ENCODE assay signal across 8 mouse cellular contexts in the genomic region with DNA sequence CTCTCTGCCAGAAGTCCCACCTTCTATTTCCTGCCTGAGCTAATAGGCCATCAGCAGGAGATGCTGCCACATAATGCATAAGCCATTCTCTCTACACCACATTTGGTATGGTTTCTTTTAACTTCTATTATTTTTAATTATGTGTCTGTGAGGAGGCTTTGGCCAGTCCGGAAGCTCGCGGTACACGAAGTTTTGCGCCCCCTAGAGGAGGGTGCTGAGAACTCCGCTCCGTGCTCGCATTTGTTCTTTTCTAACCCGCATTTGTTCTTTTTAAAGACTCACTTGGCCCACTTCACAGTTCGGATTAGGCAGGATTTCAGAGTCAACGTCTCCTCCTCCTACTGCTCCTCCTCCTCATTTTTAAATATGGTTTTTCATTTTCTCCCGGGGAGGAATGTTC. TPM values are rescaled to one million over a fixed set of nuclear protein-coding genes. Genes with fewer than 3 reads are reported as not detected.
DNase-seq lines count a peak whose midpoint lies in the region; ATAC-seq and TF ChIP-seq lines count a peak whose summit lies in the region.

No protein-coding gene starts in this region.

- 18% methylated on average over 12 of the region's 12 CpGs for WGBS in forebrain, embryonic 14.5 days
- WGBS in limb, embryonic 12.5 days, result 35% methylated on average over 12 of the region's 12 CpGs
- 19% methylated on average over 12 of the region's 12 CpGs for WGBS in midbrain, embryonic 16.5 days

- H3K9ac ChIP-seq in forebrain, embryonic 14.5 days (ENCODE audit: low read length), result no peak overlapping the region
- no peak overlapping the region for H3K9ac ChIP-seq in limb, embryonic 12.5 days (replicated peaks)
- no peak overlapping the region for H3K9ac ChIP-seq in midbrain, embryonic 16.5 days (ENCODE audit: low read depth, low read length)

- H3K4me1 ChIP-seq in forebrain, embryonic 14.5 days (ENCODE audit: control insufficient read depth, insufficient read depth, low read length), result peaks cover 6% of the 10 kb centered on the region; the same call in 1 of the 2 replicates
- peaks cover 20% of the 10 kb centered on the region for H3K4me1 ChIP-seq in limb, embryonic 12.5 days (replicated peaks)
- peaks cover 13% of the 10 kb centered on the region for H3K4me1 ChIP-seq in midbrain, embryonic 16.5 days (ENCODE audit: control insufficient read depth, insufficient read depth, low read length)

- no peaks in the 10 kb centered on the region for H3K9me3 ChIP-seq in forebrain, embryonic 14.5 days (replicated peaks; ENCODE audit: control insufficient read depth, low read length)
- H3K9me3 ChIP-seq in limb, embryonic 12.5 days, result peaks cover 5% of the 10 kb centered on the region; the same call in 1 of the 2 replicates
- 0 out of 2 replicates have a peak, but pooled peaks cover 4% of the 10 kb centered on the region for H3K9me3 ChIP-seq in midbrain, embryonic 16.5 days (replicated peaks; ENCODE audit: control insufficient read depth, low read length, poor library complexity, severe bottlenecking)

- ATAC-seq in forebrain, embryonic 14.5 days, result peak; percentile 62
- no peak for ATAC-seq in limb, embryonic 12.5 days (ENCODE audit: insufficient number of reproducible peaks, insufficient read depth, low FRiP score, low TSS enrichment, low read depth)
- ATAC-seq in midbrain, embryonic 16.5 days, result no peak

- peak; percentile 53 for TF ChIP-seq CTCF in gastrocnemius, adult 2 months (IDR thresholded peaks at IDR 0.05)

- H3K4me3 ChIP-seq in gastrocnemius, adult 2 months, result peak overlapping the region; percentile 14; the same call in 1 of the 2 replicates
- H3K4me3 ChIP-seq in forebrain, embryonic 14.5 days (ENCODE audit: low read depth, low read length), result no peak overlapping the region
- no peak overlapping the region for H3K4me3 ChIP-seq in limb, embryonic 12.5 days (replicated peaks)
- H3K4me3 ChIP-seq in midbrain, embryonic 16.5 days (ENCODE audit: low read depth, low read length), result 0 out of 2 replicates have a peak overlapping the region, but pooled peaks have one; percentile 1

- peak; percentile 38 for DNase-seq in gastrocnemius, adult 2 months
- no peak for DNase-seq in gastrocnemius, adult 8-10 months (ENCODE audit: low spot score in 2 of 2)
- DNase-seq in R1 (ENCODE audit: low read depth, low spot score), result peak; percentile 70
- DNase-seq in forebrain, embryonic 14.5 days (ENCODE audit: low spot score), result peak; percentile 59
- peak; percentile 10 for DNase-seq in kidney, adult 9 months
- DNase-seq in c-Kit-positive CD71-positive TER-119-positive erythroid progenitor cells, embryonic 14.5 days (ENCODE audit: low spot score), result no peak

- H3K27me3 ChIP-seq in forebrain, embryonic 14.5 days (replicated peaks; ENCODE audit: control insufficient read depth, insufficient read depth, low read length), result no peaks in the 10 kb centered on the region
- H3K27me3 ChIP-seq in limb, embryonic 12.5 days, result no peaks in the 10 kb centered on the region
- H3K27me3 ChIP-seq in midbrain, embryonic 16.5 days (ENCODE audit: control insufficient read depth, insufficient read depth, low read depth, low read length), result no peaks in the 10 kb centered on the region

- no peak overlapping the region for H3K27ac ChIP-seq in gastrocnemius, adult 2 months
- H3K27ac ChIP-seq in forebrain, embryonic 14.5 days (ENCODE audit: low read depth, low read length), result no peak overlapping the region; the same call in 1 of the 2 replicates
- H3K27ac ChIP-seq in limb, embryonic 12.5 days, result no peak overlapping the region
- peak overlapping the region; percentile 78; the same call in 1 of the 2 replicates for H3K27ac ChIP-seq in midbrain, embryonic 16.5 days (ENCODE audit: low read length)

- H3K4me2 ChIP-seq in forebrain, embryonic 14.5 days (ENCODE audit: low read length), result peak overlapping the region; percentile 37
- peak overlapping the region; percentile 37; the same call in 1 of the 2 replicates for H3K4me2 ChIP-seq in limb, embryonic 12.5 days
- H3K4me2 ChIP-seq in midbrain, embryonic 16.5 days (ENCODE audit: low read length), result peak overlapping the region; percentile 48; the same call in 1 of the 2 replicates

- H3K36me3 ChIP-seq in forebrain, embryonic 14.5 days (ENCODE audit: control insufficient read depth, insufficient read depth, low read length), result no peaks in the 10 kb centered on the region
- no peaks in the 10 kb centered on the region for H3K36me3 ChIP-seq in limb, embryonic 12.5 days
- H3K36me3 ChIP-seq in midbrain, embryonic 16.5 days (ENCODE audit: control insufficient read depth, insufficient read depth, low read length), result no peaks in the 10 kb centered on the region

- intact Hi-C loops in gastrocnemius, adult 2 months (cut with DNase I), result no loop called here

RNA-seq across cellular contexts. Expression of a gene that starts 56.5 kb away (rescaled TPM):
- total RNA-seq in gastrocnemius, adult 2 months (2021), result 1 to 10 TPM; 1.6 to 2.2 TPM
- 1 to 10 TPM; 1.4 to 2.5 (median 1.4) TPM for total RNA-seq in gastrocnemius, adult 8-10 months (2022)
- polyA plus RNA-seq in forebrain, embryonic 14.5 days (2014; fragmentation: Nextera tagmentation; extraction: Ambion mirVana), result 10.0 and 10.6 TPM in 2 replicates
- 22.9 TPM in 2 replicates for polyA plus RNA-seq in limb, embryonic 12.5 days (2016; fragmentation: Nextera tagmentation; extraction: Ambion mirVana)
- 13.4 and 15.6 TPM in 2 replicates for polyA plus RNA-seq in midbrain, embryonic 16.5 days (2015; fragmentation: Nextera tagmentation; extraction: Ambion mirVana)

Comparison
In these comparisons a context has a peak if more than half of its experiments do, and no peak if none do; other contexts are left out.
1. DNase-seq: peak in gastrocnemius, adult 2 months (single experiment), R1 (single experiment), forebrain, embryonic 14.5 days (single experiment) and kidney, adult 9 months (single experiment); none in gastrocnemius, adult 8-10 months (0 of 2) and c-Kit-positive CD71-positive TER-119-positive erythroid progenitor cells, embryonic 14.5 days (single experiment).
2. H3K4me3 ChIP-seq: peak in gastrocnemius, adult 2 months (single experiment) and midbrain, embryonic 16.5 days (single experiment); none in forebrain, embryonic 14.5 days (single experiment) and limb, embryonic 12.5 days (single experiment).
3. Peak in every context shown above with its lines, with median percentiles within 50 percentile points of each other: H3K4me2 ChIP-seq.